ENCODE assay signal across 8 mouse cellular contexts in genomic region chr12:102282126-102282525, GRCm38 (mm10). TPM values are rescaled to one million over a fixed set of nuclear protein-coding genes. Genes with fewer than 3 reads are reported as not detected.
DNase-seq lines count a peak whose midpoint lies in the region; ATAC-seq and TF ChIP-seq lines count a peak whose summit lies in the region.

No protein-coding gene starts in this region.

- no peak for TF ChIP-seq CTCF in bone marrow macrophage, adult 2 months (IDR thresholded peaks at IDR 0.05; ENCODE audit: low read depth, low read length)

- H3K27ac ChIP-seq in hindbrain, embryonic 13.5 days: no peak overlapping the region
- no peak overlapping the region for H3K27ac ChIP-seq in hindbrain, embryonic 16.5 days (ENCODE audit: low read depth, low read length)
- H3K27ac ChIP-seq in bone marrow macrophage, adult 2 months (ENCODE audit: insufficient read depth, low read depth, low read length): peak overlapping the region; percentile 35
- peak overlapping the region; percentile 90 for H3K27ac ChIP-seq in heart, embryonic 15.5 days

- H3K36me3 ChIP-seq in hindbrain, embryonic 13.5 days: no peaks in the 10 kb centered on the region
- no peaks in the 10 kb centered on the region for H3K36me3 ChIP-seq in hindbrain, embryonic 16.5 days (ENCODE audit: control insufficient read depth, insufficient read depth, low read length)
- no peaks in the 10 kb centered on the region for H3K36me3 ChIP-seq in heart, embryonic 15.5 days

- peaks cover 3% of the 10 kb centered on the region; the same call in 1 of the 2 replicates for H3K9me3 ChIP-seq in hindbrain, embryonic 13.5 days
- peaks cover 3% of the 10 kb centered on the region for H3K9me3 ChIP-seq in hindbrain, embryonic 16.5 days (ENCODE audit: control insufficient read depth, low read length)
- H3K9me3 ChIP-seq in heart, embryonic 15.5 days (replicated peaks): no peaks in the 10 kb centered on the region

- H3K4me1 ChIP-seq in hindbrain, embryonic 13.5 days (replicated peaks): peaks cover 43% of the 10 kb centered on the region
- peaks cover 15% of the 10 kb centered on the region for H3K4me1 ChIP-seq in hindbrain, embryonic 16.5 days (ENCODE audit: control insufficient read depth, insufficient read depth, low read depth, low read length)
- H3K4me1 ChIP-seq in bone marrow macrophage, adult 2 months (ENCODE audit: control insufficient read depth, insufficient read depth, low read length): peaks cover 37% of the 10 kb centered on the region
- H3K4me1 ChIP-seq in heart, embryonic 15.5 days (replicated peaks): peaks cover 41% of the 10 kb centered on the region

- H3K4me2 ChIP-seq in hindbrain, embryonic 13.5 days: no peak overlapping the region; the same call in 1 of the 2 replicates
- no peak overlapping the region for H3K4me2 ChIP-seq in hindbrain, embryonic 16.5 days (ENCODE audit: low read length)
- peak overlapping the region; percentile 95 for H3K4me2 ChIP-seq in heart, embryonic 15.5 days

- no peak for ATAC-seq in hindbrain, embryonic 13.5 days (ENCODE audit: low FRiP score)
- ATAC-seq in hindbrain, embryonic 16.5 days: no peak
- ATAC-seq in heart, embryonic 15.5 days (replicated peaks; ENCODE audit: insufficient number of reproducible peaks, insufficient read depth, low FRiP score, low read depth): no peak

- peak; percentile 74 for DNase-seq in lung, postnatal 36 days
- no peak for DNase-seq in layer of hippocampus, postnatal 14 days (ENCODE audit: low spot score in 2 of 2)
- no peak for DNase-seq in embryo, embryonic 10 days (ENCODE audit: low spot score)
- DNase-seq in kidney, adult 11 months: no peak

- H3K9ac ChIP-seq in hindbrain, embryonic 13.5 days: no peak overlapping the region
- H3K9ac ChIP-seq in hindbrain, embryonic 16.5 days (ENCODE audit: low read depth, low read length): no peak overlapping the region
- H3K9ac ChIP-seq in heart, embryonic 15.5 days: no peak overlapping the region; the same call in 1 of the 2 replicates

- WGBS in hindbrain, embryonic 13.5 days: 79% methylated on average over 2 of the region's 2 CpGs
- 51% methylated on average over 2 of the region's 2 CpGs for WGBS in hindbrain, embryonic 16.5 days
- 65% methylated on average over 2 of the region's 2 CpGs for WGBS in heart, embryonic 15.5 days

- peaks cover 26% of the 10 kb centered on the region for H3K27me3 ChIP-seq in hindbrain, embryonic 13.5 days
- 0 out of 2 replicates have a peak, but pooled peaks cover 2% of the 10 kb centered on the region for H3K27me3 ChIP-seq in hindbrain, embryonic 16.5 days (replicated peaks; ENCODE audit: control insufficient read depth, insufficient read depth, low read length)
- H3K27me3 ChIP-seq in heart, embryonic 15.5 days: no peaks in the 10 kb centered on the region

- peak overlapping the region; percentile 54; the same call in 1 of the 2 replicates for H3K4me3 ChIP-seq in hindbrain, embryonic 13.5 days
- H3K4me3 ChIP-seq in hindbrain, embryonic 16.5 days (ENCODE audit: low read length): no peak overlapping the region
- peak overlapping the region; percentile 83; the same call in 1 of the 2 replicates for H3K4me3 ChIP-seq in bone marrow macrophage, adult 2 months (ENCODE audit: insufficient read depth, low read length)
- peak overlapping the region; percentile 73 for H3K4me3 ChIP-seq in heart, embryonic 15.5 days

- no peak for TF ChIP-seq POLR2A in bone marrow macrophage, adult 2 months (IDR thresholded peaks at IDR 0.05; ENCODE audit: borderline replicate concordance, low read depth, low read length)

RNA-seq across cellular contexts. Expression of gene Rin3, which starts 0.7 kb away (rescaled TPM):
- 3.4 and 4.2 TPM in 2 replicates for polyA plus RNA-seq in hindbrain, embryonic 13.5 days (2015; fragmentation: Nextera tagmentation; extraction: Ambion mirVana)
- 2.6 and 4.2 TPM in 2 replicates for polyA plus RNA-seq in hindbrain, embryonic 16.5 days (2015; fragmentation: Nextera tagmentation; extraction: Ambion mirVana)
- 31.8 and 39.5 TPM in 2 replicates for polyA plus RNA-seq in bone marrow macrophage, adult 2 months (2012; ENCODE audit: insufficient read depth, insufficient read length, missing spikeins)
- polyA plus RNA-seq in heart, embryonic 15.5 days (2015; fragmentation: Nextera tagmentation; extraction: Ambion mirVana): 9.0 and 11.2 TPM in 2 replicates
- total RNA-seq in layer of hippocampus, postnatal 14 days (2021): 1 to 10 TPM; 4.0 to 4.4 TPM

Comparison
In these comparisons a context has a peak if more than half of its experiments do, and no peak if none do; other contexts are left out.
1. H3K27ac ChIP-seq: peak in bone marrow macrophage, adult 2 months (single experiment) and heart, embryonic 15.5 days (single experiment); none in hindbrain, embryonic 13.5 days (single experiment) and hindbrain, embryonic 16.5 days (single experiment).